Mouse (Mus musculus): Measurements from ENCODE around the gene Hbs1l.

- no peak for TF ChIP-seq CTCF (IDR thresholded peaks at IDR 0.05; ENCODE audit: low read depth, low read length)
- TF ChIP-seq POLR2A (IDR thresholded peaks at IDR 0.05; ENCODE audit: borderline replicate concordance, low read depth, low read length) = no peak
These were observed 81.1 kb downstream of the Hbs1l start, which contains the start of gene Aldh8a1 for GRCm38 (mm10) chr10:21376682-21377473.

Data from bone marrow macrophage, adult 2 months (primary cell).